Comparison of ENCODE assay signal across 11 mouse cellular contexts in the genomic region with DNA sequence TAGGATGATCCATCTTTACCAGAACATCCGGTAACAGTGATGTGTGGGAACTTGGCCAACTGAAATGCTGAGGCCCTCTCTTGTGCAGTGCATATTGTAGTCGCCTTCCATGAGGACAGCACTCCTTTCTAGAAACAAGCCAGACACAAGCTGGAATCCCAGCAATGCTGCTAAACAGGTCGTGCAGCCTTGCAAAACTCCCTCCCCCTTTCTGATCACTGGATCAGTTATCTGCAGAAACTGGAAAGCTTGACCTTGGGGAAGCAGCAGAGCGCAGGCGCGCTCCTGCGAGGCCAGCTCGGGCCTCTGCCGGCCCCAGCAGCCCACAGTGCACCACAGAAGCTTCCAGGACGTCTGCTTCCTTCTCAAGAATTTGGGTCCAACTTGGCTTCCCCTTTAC. TPM values are rescaled to one million over a fixed set of nuclear protein-coding genes. Genes with fewer than 3 reads are reported as not detected.
DNase-seq lines count a peak whose midpoint lies in the region; ATAC-seq lines count a peak whose summit lies in the region.
"Had no signal": no experiment of that assay in that cellular context is flagged by ENCODE, and none has a peak within 500 bp of the region (broad histone marks: within the 10 kb centered on the region; RNA-seq: fewer than 3 reads in every experiment).

No protein-coding gene starts in this region.

- no peak overlapping the region for H3K4me3 ChIP-seq in heart, embryonic 10.5 days
- H3K4me3 ChIP-seq in kidney, embryonic 14.5 days (ENCODE audit: low read length), result no peak overlapping the region
- H3K4me3 ChIP-seq: embryonic facial prominence, embryonic 13.5 days had no signal

- WGBS in heart, embryonic 10.5 days, result 37% methylated on average over 10 of the region's 10 CpGs
- WGBS in kidney, embryonic 14.5 days, result 70% methylated on average over 10 of the region's 10 CpGs

- intact Hi-C loops in heart, postnatal 10 days (cut with DNase I), result no loop called here
- intact Hi-C loops in left cerebral cortex, postnatal 36 days (cut with DNase I), result no loop called here

- no peak overlapping the region for H3K4me2 ChIP-seq in kidney, embryonic 14.5 days (replicated peaks; ENCODE audit: low read depth, low read length)
- H3K4me2 ChIP-seq: embryonic facial prominence, embryonic 13.5 days; liver, embryonic 11.5 days had no signal

- no peak for DNase-seq in heart, embryonic 10.5 days (ENCODE audit: low spot score)
- DNase-seq in heart, postnatal 10 days, result no peak
- peak; percentile 21 for DNase-seq in ovary, postnatal 14 days (ENCODE audit: low spot score)
- no peak for DNase-seq in frontal cortex, postnatal 25 days (ENCODE audit: low spot score in 2 of 2)
- no peak for DNase-seq in left cerebral cortex, adult 11 months (ENCODE audit: low spot score)
- no peak for DNase-seq in left cerebral cortex, postnatal 36 days (ENCODE audit: low spot score in 2 of 2)
- DNase-seq: gastrocnemius, postnatal 25 days had no signal

- H3K27ac ChIP-seq in heart, embryonic 10.5 days, result peak overlapping the region; percentile 84
- H3K27ac ChIP-seq in kidney, embryonic 14.5 days (ENCODE audit: low read depth, low read length), result peak overlapping the region; percentile 74; the same call in 1 of the 2 replicates
- H3K27ac ChIP-seq: embryonic facial prominence, embryonic 13.5 days had no signal

- H3K27me3 ChIP-seq in heart, embryonic 10.5 days (ENCODE audit: insufficient read depth, poor library complexity, severe bottlenecking), result no peaks in the 10 kb centered on the region
- H3K27me3 ChIP-seq in kidney, embryonic 14.5 days (ENCODE audit: control insufficient read depth, insufficient read depth, low read length), result no peaks in the 10 kb centered on the region
- H3K27me3 ChIP-seq: embryonic facial prominence, embryonic 13.5 days had no signal

- H3K9me3 ChIP-seq in heart, embryonic 10.5 days, result no peaks in the 10 kb centered on the region
- H3K9me3 ChIP-seq in kidney, embryonic 14.5 days (ENCODE audit: control insufficient read depth, low read length), result no peaks in the 10 kb centered on the region
- H3K9me3 ChIP-seq: embryonic facial prominence, embryonic 13.5 days had no signal

- no peak overlapping the region for H3K9ac ChIP-seq in kidney, embryonic 14.5 days (ENCODE audit: low read depth, low read length)
- H3K9ac ChIP-seq: embryonic facial prominence, embryonic 13.5 days had no signal

- H3K36me3 ChIP-seq in heart, embryonic 10.5 days, result peaks cover 97% of the 10 kb centered on the region
- H3K36me3 ChIP-seq in kidney, embryonic 14.5 days (ENCODE audit: control insufficient read depth, insufficient read depth, low read length), result peaks cover 91% of the 10 kb centered on the region

- peaks cover 28% of the 10 kb centered on the region for H3K4me1 ChIP-seq in heart, embryonic 10.5 days
- H3K4me1 ChIP-seq in kidney, embryonic 14.5 days (ENCODE audit: control insufficient read depth, insufficient read depth, low read length), result no peaks in the 10 kb centered on the region

- peak; percentile 22; the same call in 1 of the 2 replicates for ATAC-seq in common myeloid progenitor, adult 5-6 weeks (replicated peaks; ENCODE audit: low read depth, poor library complexity, severe bottlenecking)
- peak; percentile 48; the same call in 1 of the 2 replicates for ATAC-seq in kidney, embryonic 14.5 days (ENCODE audit: low FRiP score, low TSS enrichment)

RNA-seq across cellular contexts. Expression of a gene that starts 6.8 kb away (rescaled TPM):
- 0.90 and 1.6 TPM in 2 replicates for polyA plus RNA-seq in heart, embryonic 10.5 days (2016; fragmentation: Nextera tagmentation; extraction: Ambion mirVana)
- under 1 TPM; 0.45 to 0.74 TPM for total RNA-seq in heart, postnatal 10 days (2021)
- total RNA-seq in common myeloid progenitor, adult 5-6 weeks (2017), result 1.8 and 2.4 TPM in 2 replicates
- polyA plus RNA-seq in kidney, embryonic 14.5 days (2014; fragmentation: Nextera tagmentation; extraction: Ambion mirVana), result 3.0 and 4.2 TPM in 2 replicates
- total RNA-seq in left cerebral cortex, postnatal 36 days (2021), result 1 to 10 TPM; 3.4 to 3.9 TPM

RNA-seq across cellular contexts. Expression of a gene that starts 7.3 kb away (rescaled TPM):
- 61.8 and 88.1 TPM in 2 replicates for polyA plus RNA-seq in heart, embryonic 10.5 days (2016; fragmentation: Nextera tagmentation; extraction: Ambion mirVana)
- 10 to 100 TPM; 20.0 to 25.5 TPM for total RNA-seq in heart, postnatal 10 days (2021)
- 76.8 and 85.4 TPM in 2 replicates for total RNA-seq in common myeloid progenitor, adult 5-6 weeks (2017)
- 144 and 171 TPM in 2 replicates for polyA plus RNA-seq in kidney, embryonic 14.5 days (2014; fragmentation: Nextera tagmentation; extraction: Ambion mirVana)
- total RNA-seq in left cerebral cortex, postnatal 36 days (2021), result 10 to 100 TPM; 24.9 to 28.6 TPM
